Comparison of ENCODE assay signal across 8 mouse cellular contexts in genomic region chr11:4261188-4261494, GRCm38 (mm10). TPM values are rescaled to one million over a fixed set of nuclear protein-coding genes. Genes with fewer than 3 reads are reported as not detected.
DNase-seq lines count a peak whose midpoint lies in the region; ATAC-seq lines count a peak whose summit lies in the region.

No protein-coding gene starts in this region.

- DNase-seq in ovary, postnatal 10 days (ENCODE audit: low spot score), result peak; percentile 52
- DNase-seq in ovary, adult 18-20 months (ENCODE audit: low spot score), result no peak
- DNase-seq in adrenal gland, adult 2 months, result peak; percentile 51
- peak; percentile 54 for DNase-seq in embryonic facial prominence, embryonic 11.5 days (ENCODE audit: low spot score)
- DNase-seq in neural tube, embryonic 11.5 days (ENCODE audit: low spot score), result peak; percentile 63

- no peak overlapping the region for H3K4me2 ChIP-seq in embryonic facial prominence, embryonic 11.5 days (ENCODE audit: low read depth, low read length)
- H3K4me2 ChIP-seq in intestine, embryonic 16.5 days (ENCODE audit: low read depth, low read length), result no peak overlapping the region
- H3K4me2 ChIP-seq in liver, embryonic 12.5 days, result peak overlapping the region; percentile 50
- no peak overlapping the region for H3K4me2 ChIP-seq in neural tube, embryonic 11.5 days (ENCODE audit: low read depth)

- H3K4me3 ChIP-seq in embryonic facial prominence, embryonic 11.5 days (ENCODE audit: low read depth, low read length), result no peak overlapping the region
- no peak overlapping the region for H3K4me3 ChIP-seq in intestine, embryonic 16.5 days (ENCODE audit: low read length)
- H3K4me3 ChIP-seq in liver, embryonic 12.5 days, result no peak overlapping the region
- H3K4me3 ChIP-seq in neural tube, embryonic 11.5 days (ENCODE audit: low read depth, low read length), result no peak overlapping the region

- H3K4me1 ChIP-seq in embryonic facial prominence, embryonic 11.5 days (ENCODE audit: control insufficient read depth, insufficient read depth, low read length), result no peaks in the 10 kb centered on the region
- H3K4me1 ChIP-seq in intestine, embryonic 16.5 days (ENCODE audit: control insufficient read depth, insufficient read depth, low read length), result peaks cover 56% of the 10 kb centered on the region
- H3K4me1 ChIP-seq in liver, embryonic 12.5 days, result peaks cover 44% of the 10 kb centered on the region
- no peaks in the 10 kb centered on the region for H3K4me1 ChIP-seq in neural tube, embryonic 11.5 days (ENCODE audit: control insufficient read depth, insufficient read depth, low read length)

- ATAC-seq in embryonic facial prominence, embryonic 11.5 days (replicated peaks; ENCODE audit: insufficient number of reproducible peaks, low FRiP score, low TSS enrichment, low read depth), result no peak
- no peak for ATAC-seq in intestine, embryonic 16.5 days
- 0 out of 2 replicates have a peak, but pooled peaks have one; percentile 16 for ATAC-seq in liver, embryonic 12.5 days
- ATAC-seq in neural tube, embryonic 11.5 days (ENCODE audit: insufficient read depth, low FRiP score, low TSS enrichment), result no peak
- no peak; the same call in 1 of the 2 replicates for ATAC-seq in frontal cortex, adult (ENCODE audit: low TSS enrichment)

- H3K9me3 ChIP-seq in embryonic facial prominence, embryonic 11.5 days (replicated peaks; ENCODE audit: control insufficient read depth, low read length), result no peaks in the 10 kb centered on the region
- H3K9me3 ChIP-seq in intestine, embryonic 16.5 days (ENCODE audit: control insufficient read depth, low read length), result no peaks in the 10 kb centered on the region
- no peaks in the 10 kb centered on the region for H3K9me3 ChIP-seq in liver, embryonic 12.5 days (replicated peaks)
- no peaks in the 10 kb centered on the region for H3K9me3 ChIP-seq in neural tube, embryonic 11.5 days (ENCODE audit: control insufficient read depth, low read length)

- H3K36me3 ChIP-seq in embryonic facial prominence, embryonic 11.5 days (replicated peaks; ENCODE audit: control insufficient read depth, insufficient read depth, low read depth, low read length), result no peaks in the 10 kb centered on the region
- H3K36me3 ChIP-seq in intestine, embryonic 16.5 days (ENCODE audit: control insufficient read depth, insufficient read depth, low read length), result no peaks in the 10 kb centered on the region
- H3K36me3 ChIP-seq in liver, embryonic 12.5 days, result no peaks in the 10 kb centered on the region
- H3K36me3 ChIP-seq in neural tube, embryonic 11.5 days (ENCODE audit: control insufficient read depth, insufficient read depth, low read length), result no peaks in the 10 kb centered on the region

- peaks cover 18% of the 10 kb centered on the region for H3K27me3 ChIP-seq in embryonic facial prominence, embryonic 11.5 days (ENCODE audit: control insufficient read depth, insufficient read depth, low read length)
- no peaks in the 10 kb centered on the region for H3K27me3 ChIP-seq in intestine, embryonic 16.5 days (replicated peaks; ENCODE audit: control insufficient read depth, insufficient read depth, low read length)
- H3K27me3 ChIP-seq in liver, embryonic 12.5 days (replicated peaks), result peaks cover 56% of the 10 kb centered on the region
- peaks cover 11% of the 10 kb centered on the region for H3K27me3 ChIP-seq in neural tube, embryonic 11.5 days (ENCODE audit: control insufficient read depth, insufficient read depth, low read length)

- H3K27ac ChIP-seq in embryonic facial prominence, embryonic 11.5 days (replicated peaks; ENCODE audit: low read depth, low read length), result no peak overlapping the region
- H3K27ac ChIP-seq in intestine, embryonic 16.5 days (ENCODE audit: low read length), result peak overlapping the region; percentile 53
- no peak overlapping the region for H3K27ac ChIP-seq in liver, embryonic 12.5 days
- no peak overlapping the region for H3K27ac ChIP-seq in neural tube, embryonic 11.5 days (ENCODE audit: low read depth, low read length)

- WGBS in embryonic facial prominence, embryonic 11.5 days, result 44% methylated on average over 7 of the region's 7 CpGs
- 46% methylated on average over 7 of the region's 7 CpGs for WGBS in intestine, embryonic 16.5 days
- WGBS in liver, embryonic 12.5 days (ENCODE audit: insufficient replicate concordance), result 24% methylated on average over 7 of the region's 7 CpGs
- 49% methylated on average over 7 of the region's 7 CpGs for WGBS in neural tube, embryonic 11.5 days

- no peak overlapping the region for H3K9ac ChIP-seq in embryonic facial prominence, embryonic 11.5 days (replicated peaks; ENCODE audit: low read length)
- peak overlapping the region; percentile 36; the same call in 1 of the 2 replicates for H3K9ac ChIP-seq in intestine, embryonic 16.5 days (ENCODE audit: low read depth, low read length)
- H3K9ac ChIP-seq in liver, embryonic 12.5 days, result no peak overlapping the region
- no peak overlapping the region for H3K9ac ChIP-seq in neural tube, embryonic 11.5 days (ENCODE audit: low read length)

RNA-seq across cellular contexts. Expression of gene Lif, which starts 3.8 kb away (rescaled TPM):
- total RNA-seq in adrenal gland, adult 2 months (2021), result under 1 TPM; 0.06 to 0.24 TPM
- 0.43 and 1.0 TPM in 2 replicates for polyA plus RNA-seq in adrenal gland, adult 2 months (2012; rRNA removed)
- 0.07 and 0.14 TPM in 2 replicates for polyA plus RNA-seq in embryonic facial prominence, embryonic 11.5 days (2014; fragmentation: Nextera tagmentation; extraction: Ambion mirVana)
- 0.95 and 0.98 TPM in 2 replicates for polyA plus RNA-seq in intestine, embryonic 16.5 days (2015; fragmentation: Nextera tagmentation; extraction: Ambion mirVana)
- not detected in 2 replicates for polyA plus RNA-seq in liver, embryonic 12.5 days (2016; fragmentation: Nextera tagmentation; extraction: Ambion mirVana)
- polyA plus RNA-seq in neural tube, embryonic 11.5 days (2014; fragmentation: Nextera tagmentation; extraction: Ambion mirVana), result not detected in 2 replicates

RNA-seq across cellular contexts. Expression of gene Osm, which starts 24.9 kb away (rescaled TPM):
- total RNA-seq in adrenal gland, adult 2 months (2021), result under 1 TPM in 1 of 2 experiments, not detected in 1; 0.45 TPM
- polyA plus RNA-seq in adrenal gland, adult 2 months (2012; rRNA removed), result 0.13 and 0.17 TPM in 2 replicates
- not detected in 2 replicates for polyA plus RNA-seq in embryonic facial prominence, embryonic 11.5 days (2014; fragmentation: Nextera tagmentation; extraction: Ambion mirVana)
- polyA plus RNA-seq in intestine, embryonic 16.5 days (2015; fragmentation: Nextera tagmentation; extraction: Ambion mirVana), result 0.07 and 0.12 TPM in 2 replicates
- polyA plus RNA-seq in liver, embryonic 12.5 days (2016; fragmentation: Nextera tagmentation; extraction: Ambion mirVana), result 0.48 and 0.55 TPM in 2 replicates
- not detected in 2 replicates for polyA plus RNA-seq in neural tube, embryonic 11.5 days (2014; fragmentation: Nextera tagmentation; extraction: Ambion mirVana)

RNA-seq across cellular contexts. Expression of gene Castor1, which starts 43.1 kb away (rescaled TPM):
- total RNA-seq in adrenal gland, adult 2 months (2021), result 1 to 10 TPM; 3.5 to 4.1 TPM
- polyA plus RNA-seq in adrenal gland, adult 2 months (2012; rRNA removed), result 11.6 and 14.6 TPM in 2 replicates
- polyA plus RNA-seq in embryonic facial prominence, embryonic 11.5 days (2014; fragmentation: Nextera tagmentation; extraction: Ambion mirVana), result 1.7 and 2.3 TPM in 2 replicates
- 5.9 and 7.3 TPM in 2 replicates for polyA plus RNA-seq in intestine, embryonic 16.5 days (2015; fragmentation: Nextera tagmentation; extraction: Ambion mirVana)
- polyA plus RNA-seq in liver, embryonic 12.5 days (2016; fragmentation: Nextera tagmentation; extraction: Ambion mirVana), result 2.1 and 2.3 TPM in 2 replicates
- polyA plus RNA-seq in neural tube, embryonic 11.5 days (2014; fragmentation: Nextera tagmentation; extraction: Ambion mirVana), result 1.9 and 2.1 TPM in 2 replicates
